Mouse (Mus musculus): ENCODE measurements around the gene Cd274.

- no peak for TF ChIP-seq POLR2A (IDR thresholded peaks at IDR 0.05; ENCODE audit: low read depth, low read length)
- TF ChIP-seq CTCF (IDR thresholded peaks at IDR 0.05; ENCODE audit: borderline replicate concordance, insufficient read depth, low read length): no peak
Measured at GRCm38 (mm10) chr19:29360251-29360650, 7.0 kb upstream of the Cd274 start.

All from embryonic fibroblast, embryonic 13.5 days (primary cell).